Mouse (Mus musculus) urinary bladder, postnatal 36 days (tissue): Measurements from ENCODE around the gene Cnksr1.

Experiments
- DNase-seq, 2 experiments: peaks; one replicate each; pipeline ENCODE4 v3.0.0; 2022; ENCODE audit warnings: low spot score in 2 of 2, mixed read lengths in 1 of 2

The Cnksr1 gene

GRCm38 (mm10) chr4:134203340-134203896 is 34.8 kb downstream of the Cnksr1 start:
- DNase-seq, result no peak

- no peak for DNase-seq
Measured at GRCm38 (mm10) chr4:134202904-134203303, 35.3 kb downstream of the Cnksr1 start, which contains the start of gene Gm7534. Gene Gm7534, minus strand, starts transcription at chr4:134203004.

GRCm38 (mm10) chr4:134199371-134199770 is 38.8 kb downstream of the Cnksr1 start:
- no peak for DNase-seq

GRCm38 (mm10) chr4:134186268-134186667 is 51.9 kb downstream of the Cnksr1 start:
- DNase-seq, result no peak

- DNase-seq, result no peak
Measured at GRCm38 (mm10) chr4:134185569-134185968, 52.6 kb downstream of the Cnksr1 start.

- DNase-seq, result no peak
Measured at GRCm38 (mm10) chr4:134183711-134184110, 54.5 kb downstream of the Cnksr1 start.

GRCm38 (mm10) chr4:134181825-134182224 is 56.4 kb downstream of the Cnksr1 start:
- DNase-seq, result no peak

GRCm38 (mm10) chr4:134181112-134181511 is 57.1 kb downstream of the Cnksr1 start:
- DNase-seq, result no peak
